Mouse (Mus musculus): ENCODE data around the gene Cdc6.
"Not testable (repeated sequence)": the region's sequence is repeated elsewhere in the genome, so short reads cannot be mapped to it uniquely, and the experiment has no call there.

Cdc6 gene

DNA sequence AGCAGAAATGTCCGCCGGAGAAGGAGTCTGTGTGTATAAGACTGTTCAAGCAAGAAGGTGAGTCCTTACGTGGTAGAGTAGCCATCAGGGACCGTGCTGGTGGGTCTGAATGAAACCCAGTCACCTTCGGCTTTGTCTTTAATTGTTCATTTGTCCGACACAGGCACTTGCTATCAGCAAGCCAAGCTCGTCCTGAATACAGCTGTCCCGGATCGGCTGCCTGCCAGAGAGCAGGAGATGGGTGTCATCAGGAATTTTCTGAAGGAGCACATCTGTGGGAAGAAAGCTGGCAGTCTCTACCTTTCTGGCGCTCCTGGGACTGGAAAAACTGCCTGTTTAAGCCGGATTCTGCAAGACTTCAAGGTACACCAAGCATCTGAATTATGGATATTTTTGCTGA is 2.8 kb downstream of the Cdc6 start:
- no peak for DNase-seq

- DNase-seq, result no peak
These were observed 3.9 kb downstream of the Cdc6 start for GRCm38 (mm10) chr11:98911498-98911897.

DNA sequence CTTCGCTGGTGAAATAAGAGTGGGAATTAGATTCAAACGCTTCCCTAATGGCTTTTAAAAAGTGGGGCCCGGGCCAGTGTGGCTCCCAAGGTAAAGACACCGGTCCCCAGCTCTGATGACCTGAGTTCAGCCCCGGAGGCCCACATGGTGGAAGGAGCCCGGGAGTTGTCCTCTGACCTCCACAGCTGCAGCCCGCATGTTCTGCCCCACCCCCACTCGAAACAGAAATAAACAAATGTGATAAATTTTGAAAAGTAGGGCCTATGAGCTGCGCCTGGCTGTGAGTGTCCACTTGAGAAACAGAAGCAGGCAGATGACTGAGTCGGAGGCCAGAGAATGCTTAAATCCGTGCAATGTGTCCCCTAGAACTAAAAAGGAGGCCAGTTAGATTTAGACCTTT is 6.6 kb downstream of the Cdc6 start:
- no peak for DNase-seq

DNA sequence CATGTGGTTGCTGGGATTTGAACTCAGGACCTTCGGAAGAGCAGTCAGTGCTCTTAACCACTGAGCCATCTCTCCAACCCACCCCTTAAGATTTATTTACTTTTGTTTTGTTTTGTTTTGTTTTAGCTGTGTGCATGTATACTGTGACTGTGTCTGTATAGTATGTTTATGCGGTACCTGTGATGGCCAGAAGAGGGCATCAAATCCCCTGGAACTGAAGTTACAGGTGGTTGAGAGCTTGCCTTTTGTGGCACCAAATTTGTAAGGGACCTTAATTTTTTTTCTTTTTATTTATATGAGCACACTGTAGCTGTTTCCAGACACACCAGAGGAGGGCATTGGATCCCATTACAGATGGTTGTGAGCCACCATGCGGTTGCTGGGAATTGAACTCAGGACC is 8.8 kb downstream of the Cdc6 start:
- DNase-seq, result not testable (repeated sequence)

GRCm38 (mm10) chr11:98917428-98918005 is 9.9 kb downstream of the Cdc6 start:
- DNase-seq, result no peak

- DNase-seq, result no peak
These were observed 10.6 kb downstream of the Cdc6 start for GRCm38 (mm10) chr11:98918231-98918630.

DNA sequence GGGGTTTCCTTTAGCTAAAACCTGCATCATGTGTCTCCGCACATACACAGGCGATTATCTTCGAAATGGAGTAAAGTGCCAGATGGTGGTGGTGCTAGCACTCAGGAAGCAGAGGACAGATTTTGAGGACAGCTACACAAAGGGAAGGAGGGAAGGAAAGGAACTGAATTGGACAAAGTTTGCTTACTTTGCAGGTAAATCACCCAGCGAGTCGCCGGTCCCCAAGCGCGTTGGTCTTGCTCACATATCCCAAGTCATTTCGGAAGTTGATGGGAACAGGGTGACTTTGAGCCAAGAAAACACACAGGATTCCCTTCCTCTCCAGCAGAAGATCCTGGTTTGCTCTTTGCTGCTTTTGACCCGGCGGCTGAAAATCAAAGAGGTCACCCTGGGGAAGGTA is 11.4 kb downstream of the Cdc6 start:
- DNase-seq, result no peak

DNA sequence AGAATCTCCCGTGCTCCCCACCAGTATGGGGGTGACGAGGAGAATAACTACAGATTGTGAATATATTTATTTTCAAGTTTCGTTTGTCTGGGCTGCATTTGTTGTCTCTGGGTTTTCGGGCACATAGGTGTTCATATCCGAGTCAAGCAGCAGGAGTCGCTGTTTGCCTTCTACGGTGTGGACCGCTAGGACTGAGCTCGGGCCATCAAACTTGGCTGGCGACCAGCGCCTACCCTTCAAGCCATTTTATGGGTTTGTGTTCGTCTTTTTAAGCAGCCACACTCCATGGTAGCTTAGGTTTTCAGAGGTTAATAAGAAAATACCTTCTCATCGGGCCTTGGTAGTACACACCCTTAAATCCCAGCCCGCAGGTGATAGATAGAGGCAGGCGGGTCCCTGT is 14.2 kb downstream of the Cdc6 start:
- DNase-seq, result peak; percentile 80

- DNase-seq, result peak; percentile 79
These were observed 14.7 kb downstream of the Cdc6 start for GRCm38 (mm10) chr11:98922307-98922706.

DNA sequence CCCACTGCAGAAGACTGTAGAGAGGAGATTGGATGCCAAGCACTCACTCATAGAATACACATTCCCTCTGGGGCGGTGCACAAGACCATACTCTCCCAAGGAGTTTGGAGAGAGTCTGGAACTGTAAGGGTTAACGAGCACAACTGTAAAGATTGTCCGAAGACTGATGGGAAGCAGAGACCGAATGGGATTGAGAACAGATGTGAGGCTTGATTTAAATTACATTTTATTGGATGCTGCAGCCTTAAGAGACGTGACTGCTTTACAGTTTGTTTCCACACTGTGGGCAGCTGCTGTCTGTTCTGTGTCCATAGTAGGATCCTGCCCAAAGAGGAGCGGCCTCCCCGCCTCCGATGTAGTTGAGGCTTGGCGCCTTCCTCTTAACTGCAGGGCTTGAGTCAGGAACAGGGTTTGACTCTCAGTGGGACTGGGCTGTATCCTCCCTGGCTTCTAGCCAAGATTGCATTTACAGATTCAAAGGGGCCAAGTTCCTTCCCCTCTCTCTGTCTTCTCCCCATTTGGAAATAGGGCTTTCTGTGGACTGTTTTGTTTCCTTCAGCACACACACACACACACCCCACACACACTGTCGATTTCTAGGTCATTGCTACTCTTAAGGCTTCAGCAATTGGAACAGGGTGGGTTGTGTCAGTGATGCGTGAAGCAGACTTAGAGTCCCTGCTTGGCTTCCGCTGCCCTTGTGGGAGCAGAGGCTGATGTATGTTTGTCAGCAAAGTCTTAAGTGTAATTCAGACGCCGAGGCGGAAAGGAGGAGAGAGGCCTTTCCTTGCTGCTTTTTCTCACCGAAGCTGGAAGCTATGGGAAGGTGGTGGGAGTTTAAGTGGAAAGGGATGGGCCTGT is 15.5 kb downstream of the Cdc6 start:
- DNase-seq, result peak; percentile 66

DNA sequence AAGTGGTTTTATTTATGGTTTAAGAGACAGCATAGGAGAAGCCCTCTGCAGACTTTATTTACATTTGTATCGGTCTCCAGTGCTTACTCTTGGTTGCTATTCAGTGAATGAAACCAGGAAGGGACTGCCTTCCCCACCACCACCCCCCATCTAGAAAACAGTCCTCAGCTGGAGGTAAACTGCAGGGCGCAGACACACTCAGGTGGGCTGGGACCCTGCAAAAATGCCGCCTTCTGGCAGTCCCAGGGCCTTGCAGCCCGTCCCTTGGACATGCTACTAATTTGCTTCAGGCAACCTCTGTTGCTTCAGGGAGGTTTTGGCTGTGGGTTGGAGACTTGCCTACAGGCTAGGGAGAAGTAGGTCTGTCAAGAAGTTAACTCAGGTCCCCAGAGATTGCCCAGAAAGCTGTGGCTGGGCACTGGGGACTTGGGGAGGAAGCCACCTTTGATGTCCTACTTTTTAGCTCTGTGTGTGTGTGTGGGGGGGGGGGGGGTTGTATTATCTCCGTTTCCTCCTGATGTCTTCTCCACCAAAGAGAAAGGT is 17.1 kb downstream of the Cdc6 start:
- DNase-seq, result no peak

DNA sequence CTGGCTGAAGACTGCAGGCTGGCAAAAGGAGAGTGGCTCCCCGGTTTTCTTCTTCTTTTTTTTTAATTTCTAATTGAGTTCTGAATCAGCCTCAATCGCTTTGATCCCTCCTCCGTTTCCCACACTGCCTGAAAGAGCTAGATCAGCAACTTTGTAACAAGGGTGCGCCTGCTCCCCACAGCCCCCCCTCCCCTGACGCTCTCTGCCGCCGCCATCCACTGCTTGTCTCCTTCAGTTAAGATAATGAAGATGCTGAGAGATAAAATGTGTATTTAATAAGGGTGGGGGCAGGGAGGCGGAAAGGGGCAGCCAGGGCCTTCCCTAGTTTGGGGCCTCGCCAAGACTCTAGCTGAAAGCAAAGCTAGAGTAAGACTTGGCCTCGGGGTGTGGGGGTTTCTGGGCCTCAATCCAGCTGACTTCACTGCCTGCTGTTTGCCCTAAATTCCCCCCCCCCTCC is 17.7 kb downstream of the Cdc6 start:
- DNase-seq, result peak; percentile 76

GRCm38 (mm10) chr11:98925868-98926311 is 18.3 kb downstream of the Cdc6 start:
- DNase-seq, result peak; percentile 93

GRCm38 (mm10) chr11:98926553-98926952 is 19.0 kb downstream of the Cdc6 start:
- no peak for DNase-seq

DNA sequence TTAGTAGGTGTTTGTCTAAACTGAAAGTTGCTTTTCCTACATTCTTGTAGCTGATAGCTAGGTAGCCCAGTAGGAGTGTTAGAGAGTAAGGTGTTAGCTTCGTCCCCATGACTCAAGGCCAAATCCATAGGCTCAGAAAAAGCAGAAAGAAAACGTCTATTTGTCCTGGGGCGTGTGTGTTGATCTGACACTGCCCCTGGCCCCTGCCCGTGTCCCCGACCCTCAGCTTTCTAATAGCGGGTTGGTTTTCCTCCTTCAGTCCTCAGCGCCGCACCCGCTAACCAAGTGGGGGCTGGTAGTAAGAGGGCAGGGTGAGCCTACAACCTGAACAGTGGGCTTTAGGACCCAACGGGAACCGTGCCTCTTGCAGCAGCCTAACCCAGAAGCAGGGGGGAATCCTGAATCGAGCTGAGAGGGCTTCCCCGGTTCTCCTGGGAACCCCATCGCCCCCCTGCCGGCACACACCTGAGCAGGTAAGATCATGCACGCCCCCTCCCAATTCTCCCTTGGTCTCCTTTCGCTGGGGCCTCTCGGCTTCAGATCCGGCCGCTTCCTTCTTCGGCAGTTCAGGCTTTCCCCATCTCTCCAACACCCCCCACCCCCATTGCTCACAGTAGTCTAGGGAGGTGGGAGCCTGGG is 20.0 kb downstream of the Cdc6 start, which contains the start of gene Rara:
Gene Rara (plus strand): TSS at position 381 of the 639 bp plus-strand sequence.
- peak; percentile 82 for DNase-seq

GRCm38 (mm10) chr11:98928186-98928893 is 20.7 kb downstream of the Cdc6 start:
- DNase-seq, result no peak

GRCm38 (mm10) chr11:98929503-98929902 is 21.9 kb downstream of the Cdc6 start:
- peak; percentile 56 for DNase-seq

DNA sequence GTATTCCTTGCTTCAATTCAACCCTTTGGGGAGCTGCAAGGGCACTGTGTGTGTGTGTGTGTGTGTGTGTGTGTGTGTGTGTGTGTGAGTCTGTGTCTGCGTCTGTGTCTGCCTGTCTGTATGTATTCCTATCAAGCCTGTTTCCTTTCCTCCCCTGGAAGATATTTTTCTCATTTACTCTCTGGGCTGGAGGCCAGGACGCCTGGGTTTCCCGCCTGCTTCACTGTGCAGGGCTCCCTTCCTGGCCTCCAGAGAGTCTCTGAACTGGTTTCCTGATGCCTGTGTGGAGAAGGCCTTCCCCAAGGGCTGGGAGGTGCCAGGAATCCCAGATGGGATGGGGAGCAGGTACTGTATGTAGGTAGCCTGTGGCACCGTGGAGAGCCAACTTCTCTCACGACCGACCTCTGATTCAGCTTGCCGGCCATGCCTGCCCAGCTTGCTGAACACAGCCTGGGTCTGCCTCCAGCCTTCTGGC is 22.6 kb downstream of the Cdc6 start:
- DNase-seq, result no peak

DNA sequence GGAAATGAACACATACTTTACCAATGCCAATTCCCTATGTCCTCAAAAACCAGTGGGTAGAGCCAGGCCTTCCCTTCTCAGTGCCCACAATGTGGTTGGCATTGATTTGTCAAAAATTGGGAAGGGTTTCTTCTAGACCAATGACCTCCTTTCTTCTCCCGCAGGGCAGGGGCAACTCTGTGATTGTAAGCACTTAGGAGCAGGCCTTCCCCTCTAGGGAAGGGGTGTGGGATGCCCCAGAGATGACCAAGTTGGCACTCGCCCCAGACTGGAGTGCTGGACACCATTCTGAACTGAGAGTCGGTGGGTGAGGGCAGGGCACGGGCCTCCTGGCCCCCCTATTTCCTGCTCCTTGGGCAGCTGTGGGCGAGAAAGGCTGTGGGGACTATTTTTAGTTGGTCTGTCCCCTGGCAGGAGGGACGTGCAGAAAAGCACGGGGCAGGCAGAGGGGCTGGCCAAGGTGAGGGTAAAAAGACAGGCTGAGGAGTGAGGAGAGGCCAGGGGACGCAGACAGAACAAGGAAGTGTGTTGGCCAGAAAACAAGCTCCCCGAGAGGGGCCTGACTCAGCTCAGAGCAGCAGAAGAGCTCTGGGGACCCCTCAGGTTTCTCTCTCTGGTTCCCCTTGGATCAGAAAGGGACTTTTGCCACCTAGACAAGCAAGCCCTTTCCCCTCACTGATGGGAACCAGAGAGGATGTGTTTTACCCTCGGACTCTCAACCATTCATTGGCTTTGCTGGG is 23.3 kb downstream of the Cdc6 start:
- DNase-seq, result no peak

DNA sequence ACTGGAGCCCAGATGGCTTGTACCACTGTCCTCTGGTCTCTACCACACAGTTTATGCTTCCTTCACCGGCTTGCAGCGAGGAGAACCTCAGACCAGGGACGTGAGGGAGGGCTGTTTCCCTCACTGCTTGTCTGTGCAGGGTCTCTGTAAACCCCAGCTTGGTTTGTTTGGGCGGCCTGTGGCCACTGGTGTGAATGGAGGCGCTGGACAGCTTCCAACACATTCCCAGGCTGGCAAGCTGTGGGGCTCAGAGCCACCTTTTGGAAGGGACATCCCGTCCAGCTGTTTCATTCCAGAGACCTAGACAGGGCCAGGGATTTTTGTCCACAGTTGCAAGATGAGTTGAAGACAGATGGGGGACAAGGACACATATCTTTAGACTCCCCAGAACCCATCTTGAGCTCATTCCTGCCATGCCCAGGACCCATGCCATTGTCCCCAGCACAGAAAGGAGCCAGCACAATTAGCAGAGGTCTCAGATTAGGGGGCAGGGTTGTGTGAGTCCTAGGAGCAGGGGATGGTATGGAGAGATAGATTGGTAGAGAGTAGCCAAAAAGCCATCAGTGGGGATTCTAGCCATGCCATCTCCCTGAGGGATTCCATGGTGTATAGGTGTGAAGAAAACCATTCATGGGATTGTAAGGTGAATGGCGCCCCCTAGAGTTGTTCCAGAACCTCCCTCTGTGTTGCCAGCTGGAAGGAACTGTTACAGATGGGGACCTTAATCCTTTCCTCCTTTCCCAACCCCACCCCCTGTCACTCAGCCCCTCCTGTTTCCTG is 24.1 kb downstream of the Cdc6 start:
- no peak for DNase-seq

Data from embryo, embryonic 11 days (tissue).